Mouse (Mus musculus): ENCODE data around the gene Ppil6. TPM values are rescaled to one million over a fixed set of nuclear protein-coding genes. Genes with fewer than 3 reads are reported as not detected.

Gene Ppil6
- polyA plus RNA-seq (2012; ENCODE audit: low replicate concordance): not detected in 2 replicates

DNA sequence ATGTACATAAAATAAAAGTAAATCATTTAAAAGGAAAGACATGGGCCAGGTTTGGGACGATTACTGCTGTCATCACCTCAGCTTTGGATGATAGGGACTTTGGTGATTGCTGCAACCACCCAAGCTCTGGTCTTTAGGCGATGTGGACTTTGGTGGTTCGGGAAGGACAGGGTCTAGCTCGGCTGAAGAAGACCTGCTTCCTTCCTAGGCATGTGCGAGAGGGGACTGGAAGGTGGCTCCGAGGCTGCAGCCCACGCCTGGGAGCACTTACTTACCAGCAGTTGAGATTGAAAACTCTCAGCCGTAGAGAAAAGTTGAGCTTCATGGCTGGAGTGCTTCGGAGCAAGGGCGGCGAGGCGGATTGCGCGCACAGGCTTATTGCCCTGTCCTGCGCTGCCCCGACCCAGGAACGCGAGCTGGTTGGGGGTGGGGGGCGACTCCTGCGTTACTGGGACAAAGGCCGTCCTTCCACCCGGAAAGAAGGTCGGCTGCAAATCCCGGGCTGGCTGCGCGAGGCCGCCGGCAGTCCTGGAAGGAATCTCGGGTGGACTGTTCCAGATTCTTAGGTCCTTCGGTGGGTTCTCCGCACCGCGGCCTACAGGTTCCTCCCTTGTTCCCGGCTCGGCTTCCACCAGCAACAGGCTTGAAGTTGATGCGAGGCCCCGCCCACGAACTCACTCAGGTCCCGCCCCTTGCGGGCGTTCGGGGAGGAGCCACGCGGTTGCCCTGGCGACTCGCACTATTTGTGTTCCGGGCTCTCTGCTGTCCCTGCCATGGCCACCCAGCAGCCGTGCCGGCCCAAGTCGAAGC is at the start of gene Ppil6, which contains the start of gene Smpd2:
Gene Ppil6, plus strand, starts transcription at position 732 of the 810 bp plus-strand sequence.
Gene Smpd2, minus strand, starts transcription at position 662 of the 810 bp plus-strand sequence.

DNA sequence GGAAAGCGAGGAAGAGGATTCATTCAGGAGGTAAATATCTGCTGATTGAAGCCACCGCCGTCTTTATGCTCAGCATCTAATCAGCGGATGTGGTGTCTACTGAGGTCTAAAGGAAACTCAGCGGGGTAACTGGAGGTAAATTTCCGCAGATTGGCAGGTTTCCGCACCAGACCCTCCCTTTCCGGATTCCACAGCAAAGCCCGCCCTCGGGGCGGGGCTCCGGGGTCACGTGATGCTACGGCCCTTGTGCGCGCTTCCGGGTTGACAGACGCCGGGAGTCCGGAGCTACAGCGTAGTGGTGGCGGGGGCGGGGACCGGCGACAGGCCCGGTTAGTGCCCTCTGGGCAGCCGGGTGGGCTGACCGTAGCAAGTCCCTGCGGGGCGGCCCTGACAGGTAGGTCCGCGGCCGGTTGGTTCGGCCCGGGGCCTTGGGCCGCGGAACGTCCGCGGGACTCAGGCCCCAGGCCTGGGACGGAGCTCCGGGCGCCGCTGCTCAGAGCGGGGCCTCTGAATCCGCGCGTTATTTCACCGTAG is 40.0 kb upstream of the Ppil6 start, which contains the start of gene Zbtb24:
Gene Zbtb24, plus strand, starts transcription at position 247 of the 534 bp plus-strand sequence.

DNA sequence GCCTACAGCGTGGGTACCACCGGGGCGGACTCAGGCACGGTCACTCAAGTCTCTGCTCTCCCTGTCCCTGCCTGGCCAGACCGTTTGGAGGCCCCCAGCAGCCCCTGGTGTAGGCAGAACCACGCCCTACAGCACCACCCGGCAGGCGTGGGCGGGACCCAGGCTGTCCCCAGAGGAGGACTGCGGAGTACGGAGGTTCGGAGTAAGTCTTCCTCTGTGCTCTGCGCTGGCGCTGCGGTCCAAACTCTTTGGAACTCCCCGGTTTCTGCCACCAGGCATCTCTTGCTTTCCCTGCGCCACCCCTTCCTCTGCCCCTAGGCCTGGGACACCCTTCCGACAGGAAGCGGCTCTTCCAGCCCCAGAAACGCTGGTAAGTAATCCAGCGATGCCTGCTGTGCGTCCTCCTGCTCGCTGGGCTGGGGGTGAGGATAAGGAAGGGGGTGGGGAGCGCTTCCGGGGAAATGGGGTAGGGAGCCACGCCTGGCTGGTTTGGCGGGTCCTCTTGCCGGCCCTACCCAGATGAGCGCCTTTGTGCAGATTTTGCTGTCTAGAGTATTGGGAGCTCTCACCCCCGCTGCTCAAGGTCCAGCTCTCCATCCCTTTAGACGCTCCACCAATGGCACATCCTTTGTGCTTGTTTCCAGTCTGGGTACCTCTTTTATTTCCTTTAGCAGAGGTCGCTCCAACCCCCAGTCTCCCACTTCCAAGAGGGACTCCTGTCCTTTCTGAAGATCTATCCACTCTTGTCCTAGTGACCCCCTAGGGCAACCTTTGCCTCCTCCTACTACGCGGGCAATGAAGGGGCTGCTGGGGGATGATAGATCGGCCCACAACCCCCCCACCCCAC is 13.8 kb upstream of the Ppil6 start, which contains the start of gene Mical1:
Gene Mical1, plus strand, starts transcription at position 144 of the 847 bp plus-strand sequence.

DNA sequence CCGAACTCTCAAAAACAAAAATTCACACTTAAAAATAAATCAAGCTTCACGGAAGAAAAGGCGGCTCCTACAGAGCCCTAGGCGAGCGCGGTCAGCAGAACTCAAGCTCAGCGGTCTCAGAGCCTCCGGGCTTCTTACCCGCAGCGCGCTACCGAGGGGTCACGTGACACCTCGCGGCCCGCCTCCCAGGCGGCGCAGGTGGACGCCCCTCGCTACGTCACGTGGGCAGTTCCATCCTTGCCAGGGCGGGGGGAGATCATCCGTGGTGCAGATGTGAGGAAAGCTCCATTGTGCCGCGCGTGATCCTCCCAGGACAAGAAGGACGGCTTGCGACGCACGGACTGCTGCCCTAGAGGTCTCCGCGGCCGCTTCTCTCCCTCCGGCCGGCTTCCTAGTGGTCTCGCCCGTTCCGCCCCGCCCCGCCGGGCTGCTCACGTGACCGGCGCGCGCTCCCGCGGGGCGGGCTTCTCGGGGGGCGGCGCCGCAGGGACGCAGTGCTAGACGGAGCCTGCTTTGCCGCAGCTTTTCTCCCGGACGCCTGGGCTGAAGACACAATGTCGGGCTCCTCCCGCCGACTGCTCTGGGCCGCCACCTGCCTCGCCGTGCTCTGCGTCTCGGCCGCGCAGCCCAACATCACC is 28.9 kb downstream of the Ppil6 start, which contains the start of gene Cd164:
Gene Cd164, plus strand, starts transcription at position 434 of the 638 bp plus-strand sequence.

Other genes starting within 250 kb of the Ppil6 start
- 2.4 and 2.9 TPM in 2 replicates for gene Fig4, start 187.2 kb upstream of the Ppil6 start, polyA plus RNA-seq (2012; ENCODE audit: low replicate concordance)
- gene Ak9, start 186.5 kb upstream of the Ppil6 start, polyA plus RNA-seq (2012; ENCODE audit: low replicate concordance): not detected in 2 replicates
- gene Zbtb24, start 40.1 kb upstream of the Ppil6 start, polyA plus RNA-seq (2012; ENCODE audit: low replicate concordance): 6.0 and 8.9 TPM in 2 replicates
- gene Mical1, start 14.1 kb upstream of the Ppil6 start, polyA plus RNA-seq (2012; ENCODE audit: low replicate concordance): 15.4 and 35.8 TPM in 2 replicates
- 4.4 and 7.1 TPM in 2 replicates for gene Smpd2, start 70 bp upstream of the Ppil6 start, polyA plus RNA-seq (2012; ENCODE audit: low replicate concordance)
- 274 and 292 TPM in 2 replicates for gene Cd164, start 29.0 kb downstream of the Ppil6 start, polyA plus RNA-seq (2012; ENCODE audit: low replicate concordance)
- gene Ccdc162, start 226.2 kb downstream of the Ppil6 start, polyA plus RNA-seq (2012; ENCODE audit: low replicate concordance): 0.68 TPM in 1 of 2 replicates, not detected in the other